Mouse (Mus musculus): ENCODE data around the gene Hmx3.

The Hmx3 gene

DNA sequence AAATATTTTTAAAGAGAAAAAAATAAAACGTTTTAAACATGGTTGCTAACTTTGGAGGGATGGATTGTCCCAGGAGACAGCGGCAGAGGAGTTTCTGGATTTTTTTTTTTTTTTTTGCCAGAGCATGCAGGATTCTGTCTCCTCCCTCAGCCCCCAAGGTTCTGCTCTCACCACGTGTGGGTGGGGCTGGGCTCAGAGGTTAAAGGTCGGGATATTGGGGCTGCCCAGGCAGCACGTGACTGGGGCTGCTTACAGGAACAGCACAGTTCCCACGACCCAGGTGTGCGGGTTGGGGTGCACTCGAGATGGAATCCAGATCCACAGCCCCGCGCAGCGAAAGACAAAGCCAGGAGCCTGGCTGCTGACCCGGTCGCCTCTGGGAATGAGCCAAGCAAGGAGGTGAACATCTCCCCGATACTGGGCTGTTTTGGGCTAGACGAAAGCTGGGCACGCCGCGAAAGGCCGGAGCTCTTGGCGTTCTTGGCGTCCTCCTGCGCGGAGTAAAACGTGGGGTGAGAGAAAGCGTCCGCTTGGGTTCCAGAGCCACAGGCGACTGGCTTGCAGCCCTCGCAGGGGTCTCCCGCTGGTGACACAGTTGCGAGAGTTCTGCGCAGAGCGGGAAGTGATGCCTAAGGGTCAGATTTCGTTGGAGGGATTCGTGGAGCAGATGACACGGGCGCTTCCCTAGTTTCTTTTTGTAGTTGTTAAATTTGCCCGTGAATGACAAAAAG is 14.0 kb downstream of the Hmx3 start:
- no peak for DNase-seq (ENCODE audit: low read depth, low spot score)

DNA sequence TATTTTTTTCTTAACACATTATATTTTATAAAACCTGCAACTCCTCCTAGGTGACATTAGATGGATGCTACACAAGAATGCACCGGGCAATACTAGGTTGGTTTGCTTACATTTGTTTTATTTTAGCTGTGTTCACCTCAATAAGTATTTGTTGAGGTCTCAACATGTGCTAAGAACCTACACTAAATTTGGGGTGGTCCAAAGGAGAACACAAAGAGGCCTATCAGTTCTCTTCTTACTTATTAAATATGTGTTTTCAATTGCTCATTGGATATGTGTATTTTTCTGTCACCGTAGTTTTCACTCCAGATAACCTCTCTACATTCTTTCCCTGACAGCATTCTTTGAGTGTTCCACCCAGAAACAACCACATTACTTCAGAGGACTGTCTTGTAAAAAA is 15.1 kb downstream of the Hmx3 start:
- no peak for DNase-seq (ENCODE audit: low read depth, low spot score)

DNA sequence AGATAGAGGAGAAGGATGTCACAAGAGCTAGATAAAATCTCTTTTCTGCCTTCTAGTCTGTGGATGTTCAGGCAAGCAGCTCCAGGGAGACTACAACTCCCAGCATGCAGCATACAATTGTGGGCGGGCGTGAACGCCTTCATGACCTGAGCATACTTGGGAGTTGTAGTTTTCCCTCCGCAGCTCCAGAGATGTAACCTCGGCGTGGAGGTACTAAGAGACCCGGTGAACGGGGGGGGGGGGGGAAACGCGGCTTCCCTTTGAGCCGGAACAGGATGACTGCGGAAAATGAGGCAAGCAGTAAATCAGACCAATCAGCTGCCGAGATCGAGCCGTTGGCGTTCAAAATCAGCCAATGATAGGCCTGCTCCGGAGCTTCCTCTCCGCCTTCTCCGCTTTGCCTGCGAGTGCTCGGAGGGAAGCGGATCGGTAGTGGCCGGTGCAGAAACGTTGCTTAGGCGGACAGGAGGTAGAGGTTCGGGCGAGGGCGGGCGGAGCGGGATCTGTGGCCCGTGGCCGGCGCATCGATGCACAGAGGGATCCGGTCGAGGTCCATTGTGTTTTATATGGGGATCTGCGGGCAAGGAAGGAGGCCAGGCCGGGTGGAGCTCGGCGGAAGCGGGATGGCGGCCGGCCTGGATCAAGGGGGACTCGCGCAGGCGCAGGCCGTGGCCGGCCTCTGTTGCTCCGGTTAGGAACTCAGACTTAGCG is 17.5 kb downstream of the Hmx3 start, which contains the start of gene Bub3:
Gene Bub3 (plus strand): TSS at position 237 of the 711 bp plus-strand sequence.
- peak; percentile 95 for DNase-seq (ENCODE audit: low read depth, low spot score)

DNA sequence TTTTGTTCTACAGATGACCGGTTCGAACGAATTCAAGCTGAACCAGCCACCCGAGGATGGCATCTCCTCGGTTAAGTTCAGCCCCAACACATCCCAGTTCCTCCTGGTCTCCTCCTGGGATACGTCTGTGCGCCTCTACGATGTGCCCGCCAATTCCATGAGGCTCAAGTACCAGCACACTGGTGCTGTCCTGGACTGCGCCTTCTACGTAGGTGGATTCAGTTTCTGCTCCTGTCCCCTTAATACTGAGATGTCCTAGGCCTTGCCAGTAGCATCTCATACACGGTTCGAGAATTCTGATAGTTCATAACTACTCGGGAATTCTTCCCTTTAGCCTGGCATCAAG is 18.0 kb downstream of the Hmx3 start:
- no peak for DNase-seq (ENCODE audit: low read depth, low spot score)

DNA sequence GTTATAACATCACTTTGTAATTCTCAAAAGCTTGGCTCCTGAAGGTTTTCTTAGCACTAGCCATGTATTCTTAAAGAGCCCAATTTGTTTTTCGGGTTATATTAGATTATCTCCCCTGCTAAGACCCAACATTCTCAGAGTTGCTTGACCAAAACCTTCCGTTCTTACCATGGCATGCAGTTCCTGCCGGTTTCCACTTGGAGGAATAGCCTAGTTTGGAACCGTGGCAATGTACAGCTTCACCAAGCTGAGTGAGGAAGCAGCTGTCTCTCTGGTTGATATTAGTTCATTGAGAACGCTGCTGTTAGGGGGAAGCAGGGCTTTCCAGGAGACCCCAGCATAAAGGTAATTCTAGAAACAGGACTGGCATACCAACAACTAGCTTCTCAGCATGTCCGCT is 32.6 kb downstream of the Hmx3 start:
- no peak for DNase-seq (ENCODE audit: low read depth, low spot score)

DNA sequence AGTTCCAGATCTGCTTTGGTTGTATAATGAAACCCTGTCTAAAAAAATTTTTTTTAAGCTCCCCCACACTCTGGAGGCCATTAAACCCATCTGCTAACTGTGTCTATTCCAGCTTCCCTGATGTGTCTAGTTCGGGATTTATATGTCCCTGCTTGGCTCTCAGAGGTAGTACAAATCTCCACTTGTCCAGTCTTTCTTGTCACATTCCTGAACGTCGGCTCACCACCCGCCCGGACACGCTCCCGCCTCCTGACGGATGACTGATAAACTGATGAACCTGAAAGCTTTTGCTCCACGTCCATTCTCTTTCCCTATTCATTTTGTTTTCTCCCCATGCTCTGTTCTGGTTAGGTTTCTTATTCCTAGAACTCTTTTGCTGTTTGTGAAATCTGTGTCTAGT is 39.5 kb downstream of the Hmx3 start:
- DNase-seq (ENCODE audit: low read depth, low spot score), result no peak

DNA sequence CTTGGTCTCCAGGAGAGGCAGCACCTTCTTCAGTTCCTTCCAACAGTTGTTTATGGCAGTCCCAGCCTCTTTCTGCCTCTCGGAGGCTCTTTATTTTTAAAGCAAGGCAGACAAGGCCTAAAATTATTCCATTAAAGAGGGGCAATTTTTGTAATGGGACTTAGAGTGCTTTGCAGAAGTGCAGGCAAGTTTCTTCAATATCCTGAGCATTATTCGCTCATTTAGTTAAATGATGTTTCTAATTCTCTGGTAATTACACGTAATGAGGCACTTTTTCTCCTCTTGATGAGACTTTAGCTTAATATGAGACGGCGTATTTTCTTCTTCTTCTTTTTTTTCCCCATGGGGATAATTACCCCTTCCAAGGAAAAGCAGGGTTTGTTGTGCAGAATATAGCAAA is 42.9 kb downstream of the Hmx3 start:
- DNase-seq (ENCODE audit: low read depth, low spot score), result no peak

Data from CD4-positive helper T cell, adult 2 months (primary cell).